9 mouse cellular contexts compared by ENCODE assay signal in genomic region chr11:98296277-98296676, GRCm38 (mm10). TPM values are rescaled to one million over a fixed set of nuclear protein-coding genes. Genes with fewer than 3 reads are reported as not detected.
A peak's percentile ranks its signal among the peaks of the same experiment; 100 is the strongest.
DNase-seq lines count a peak whose midpoint lies in the region; ATAC-seq lines count a peak whose summit lies in the region.
"Had no signal": no experiment of that assay in that cellular context is flagged by ENCODE, and none has a peak within 500 bp of the region (broad histone marks: within the 10 kb centered on the region; RNA-seq: fewer than 3 reads in every experiment).

No protein-coding gene starts in this region.

- ATAC-seq in forebrain, embryonic 13.5 days = peak; percentile 62
- ATAC-seq in neural tube, embryonic 13.5 days (ENCODE audit: low read depth) = 0 out of 2 replicates have a peak, but pooled peaks have one; percentile 20

- H3K4me2 ChIP-seq in forebrain, embryonic 13.5 days = peak overlapping the region; percentile 93
- peak overlapping the region; percentile 91 for H3K4me2 ChIP-seq in neural tube, embryonic 13.5 days

- H3K27me3 ChIP-seq in forebrain, embryonic 13.5 days = peaks cover 25% of the 10 kb centered on the region
- H3K27me3 ChIP-seq in neural tube, embryonic 13.5 days = peaks cover 47% of the 10 kb centered on the region

- peak; percentile 32 to 54 for DNase-seq in left cerebral cortex, adult 18-20 months (ENCODE audit: low spot score in 2 of 2)
- no peak for DNase-seq in left cerebral cortex, adult 11 months (ENCODE audit: low spot score)
- peak; percentile 78 for DNase-seq in R1 (ENCODE audit: low read depth, low spot score)
- DNase-seq in left cerebral cortex, postnatal 10 days (ENCODE audit: extremely low spot score in 1 of 2, low spot score in 2 of 2) = peak; percentile 56 to 65
- no peak for DNase-seq in urinary bladder, postnatal 10 days (ENCODE audit: low spot score)
- no peak for DNase-seq in heart, adult 8-10 months (ENCODE audit: low spot score)

- H3K4me1 ChIP-seq in forebrain, embryonic 13.5 days = peaks cover 63% of the 10 kb centered on the region
- H3K4me1 ChIP-seq in neural tube, embryonic 13.5 days (replicated peaks) = peaks cover 56% of the 10 kb centered on the region

- 3% methylated on average over 5 of the region's 5 CpGs for WGBS in forebrain, embryonic 13.5 days
- WGBS in neural tube, embryonic 13.5 days = under 1% methylated on average over 5 of the region's 5 CpGs

- no peaks in the 10 kb centered on the region for H3K9me3 ChIP-seq in forebrain, embryonic 13.5 days (replicated peaks)
- no peaks in the 10 kb centered on the region for H3K9me3 ChIP-seq in neural tube, embryonic 13.5 days

- no peaks in the 10 kb centered on the region for H3K36me3 ChIP-seq in forebrain, embryonic 13.5 days (ENCODE audit: poor library complexity, severe bottlenecking)
- no peaks in the 10 kb centered on the region for H3K36me3 ChIP-seq in neural tube, embryonic 13.5 days

- H3K9ac ChIP-seq in forebrain, embryonic 13.5 days = 0 out of 2 replicates have a peak overlapping the region, but pooled peaks have one; percentile 86
- H3K9ac ChIP-seq in neural tube, embryonic 13.5 days = peak overlapping the region; percentile 50; the same call in 1 of the 2 replicates

- intact Hi-C loops in left cerebral cortex, postnatal 10 days (cut with DNase I) = no loop called here

- no peak overlapping the region for H3K4me3 ChIP-seq in forebrain, embryonic 13.5 days
- H3K4me3 ChIP-seq in neural tube, embryonic 13.5 days = no peak overlapping the region

- H3K27ac ChIP-seq in forebrain, embryonic 13.5 days = peak overlapping the region; percentile 94
- peak overlapping the region; percentile 77 for H3K27ac ChIP-seq in neural tube, embryonic 13.5 days (replicated peaks)

RNA-seq across cellular contexts. Expression of gene Neurod2, which starts 33.2 kb away (rescaled TPM):
- 10 to 100 TPM; 70.9 to 73.2 TPM for total RNA-seq in left cerebral cortex, adult 18-20 months (2021)
- 45.4 and 72.1 TPM in 2 replicates for polyA plus RNA-seq in forebrain, embryonic 13.5 days (2015; fragmentation: Nextera tagmentation; extraction: Ambion mirVana)
- total RNA-seq in left cerebral cortex, postnatal 10 days (2021) = 10 to 100 TPM; 63.4 to 67.0 TPM
- 26.4 and 27.0 TPM in 2 replicates for polyA plus RNA-seq in neural tube, embryonic 13.5 days (2015; fragmentation: Nextera tagmentation; extraction: Ambion mirVana)
- not detected for total RNA-seq in heart, adult 8-10 months (2022)
- polyA plus RNA-seq: stomach, embryonic 14.5 days had no signal

RNA-seq across cellular contexts. Expression of gene Ppp1r1b, which starts 51.9 kb away (rescaled TPM):
- 100 to 1,000 TPM; 225 to 310 TPM for total RNA-seq in left cerebral cortex, adult 18-20 months (2021)
- 14.6 and 20.0 TPM in 2 replicates for polyA plus RNA-seq in forebrain, embryonic 13.5 days (2015; fragmentation: Nextera tagmentation; extraction: Ambion mirVana)
- total RNA-seq in left cerebral cortex, postnatal 10 days (2021) = 100 to 1,000 TPM in 1 of 2 experiments, 10 to 100 TPM in 1; 59.5 to 126 TPM
- 1.7 and 2.1 TPM in 2 replicates for polyA plus RNA-seq in neural tube, embryonic 13.5 days (2015; fragmentation: Nextera tagmentation; extraction: Ambion mirVana)
- total RNA-seq in heart, adult 8-10 months (2022) = 10 to 100 TPM in 2 of 4 experiments, 1 to 10 TPM in 2; 4.0 to 11.3 (median 7.1) TPM

Comparison
In these comparisons a context has a peak if more than half of its experiments do, and no peak if none do; other contexts are left out.
1. DNase-seq: peak in left cerebral cortex, adult 18-20 months (2 of 2), R1 (single experiment) and left cerebral cortex, postnatal 10 days (2 of 2); none in left cerebral cortex, adult 11 months (single experiment), urinary bladder, postnatal 10 days (single experiment) and heart, adult 8-10 months (single experiment).
2. RNA of gene Neurod2, which starts 33.2 kb away (total RNA-seq): 70.9 to 73.2 TPM in left cerebral cortex, adult 18-20 months and 63.4 to 67.0 TPM in left cerebral cortex, postnatal 10 days; not detected in heart, adult 8-10 months; every median in the first group is over 10 times any median in the second.
3. RNA of gene Ppp1r1b, which starts 51.9 kb away (total RNA-seq): 225 to 310 TPM in left cerebral cortex, adult 18-20 months and 59.5 to 126 TPM in left cerebral cortex, postnatal 10 days; 4.0 to 11.3 TPM in heart, adult 8-10 months; every median in the first group is over 4 times any median in the second.